Mouse (Mus musculus): Measurements from ENCODE around the gene Prss38. TPM values are rescaled to one million over a fixed set of nuclear protein-coding genes. Genes with fewer than 3 reads are reported as not detected.

The Prss38 gene
- not detected for polyA plus RNA-seq (2017; shearing (Covaris generic))

DNA sequence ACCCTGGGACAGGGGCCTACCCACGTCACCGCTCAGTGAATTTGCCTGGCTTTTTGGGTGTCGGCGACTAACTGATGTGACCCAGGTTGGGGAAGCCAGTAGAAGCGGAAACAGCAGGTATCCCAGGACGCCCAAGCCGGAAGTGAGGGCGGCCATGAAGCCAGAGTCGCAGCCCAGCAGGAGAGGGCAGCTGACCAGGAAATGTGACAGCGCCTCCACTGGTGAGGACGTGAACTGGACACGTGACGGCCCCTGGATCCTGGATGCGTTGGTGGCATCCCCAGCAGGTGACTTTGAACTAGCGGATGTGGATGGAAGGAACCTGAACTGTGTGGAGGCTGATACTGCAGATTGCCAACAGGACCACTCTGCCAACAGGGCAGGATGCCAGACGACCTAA, at the start of gene Prss38:
Gene Prss38 (minus strand): TSS at position 183 of the 400 bp plus-strand sequence.

Other genes with a start within 250 kb of the Prss38 start
- gene Obscn, start 239.3 kb downstream of the Prss38 start, polyA plus RNA-seq (2017; shearing (Covaris generic)): not detected
- gene Iba57, start 211.9 kb downstream of the Prss38 start, polyA plus RNA-seq (2017; shearing (Covaris generic)): 16.6 TPM
- gene Gjc2, start 192.4 kb downstream of the Prss38 start, polyA plus RNA-seq (2017; shearing (Covaris generic)): not detected
- gene Guk1, start 183.4 kb downstream of the Prss38 start, polyA plus RNA-seq (2017; shearing (Covaris generic)): 55.2 TPM
- 29.3 TPM for gene Mrpl55, start 173.2 kb downstream of the Prss38 start, polyA plus RNA-seq (2017; shearing (Covaris generic))
- gene 2310033P09Rik, start 167.3 kb downstream of the Prss38 start, polyA plus RNA-seq (2017; shearing (Covaris generic)): 47.7 TPM
- gene Arf1, start 147.4 kb downstream of the Prss38 start, polyA plus RNA-seq (2017; shearing (Covaris generic)): 578 TPM
- not detected for gene Wnt3a, start 84.9 kb downstream of the Prss38 start, polyA plus RNA-seq (2017; shearing (Covaris generic))
- not detected for gene Wnt9a, start 68.7 kb downstream of the Prss38 start, polyA plus RNA-seq (2017; shearing (Covaris generic))
- 8.6 TPM for gene Jmjd4, start 74.4 kb upstream of the Prss38 start, polyA plus RNA-seq (2017; shearing (Covaris generic))
- 27.6 TPM for gene Snap47, start 75.5 kb upstream of the Prss38 start, polyA plus RNA-seq (2017; shearing (Covaris generic))
- 1.6 TPM for gene Zfp867, start 96.8 kb upstream of the Prss38 start, polyA plus RNA-seq (2017; shearing (Covaris generic))
- gene Zkscan17, start 151.1 kb upstream of the Prss38 start, polyA plus RNA-seq (2017; shearing (Covaris generic)): 18.0 TPM
- gene Nlrp3, start 165.9 kb upstream of the Prss38 start, polyA plus RNA-seq (2017; shearing (Covaris generic)): not detected
- not detected for gene Olfr222, start 200.6 kb upstream of the Prss38 start, polyA plus RNA-seq (2017; shearing (Covaris generic))
- not detected for gene Olfr223, start 217.6 kb upstream of the Prss38 start, polyA plus RNA-seq (2017; shearing (Covaris generic))

Data from naive thymus-derived CD4-positive, alpha-beta T cell, adult 5 months (primary cell).